Mouse (Mus musculus) limb, embryonic 11.5 days (tissue): ENCODE results near the gene 1700001P01Rik. TPM values are rescaled to one million over a fixed set of nuclear protein-coding genes. Genes with fewer than 3 reads are reported as not detected.
A peak's percentile ranks its signal among the peaks of the same experiment; 100 is the strongest.

Experiments used
- ATAC-seq: fragments of 200-750 bp; cut with Nextera tagmentation; 2 replicates; pipeline ENCODE4 v1.8.0; 2017; ENCODE audit warnings: low read depth; ENCODE audit not compliant: insufficient number of reproducible peaks, low FRiP score, low TSS enrichment
- DNase-seq: peaks from one replicate; pipeline ENCODE4 v3.0.0-alpha.2; 2015; ENCODE audit warnings: low spot score
- H3K27ac ChIP-seq: fragments of 300-500 bp; sonication (generic); replicated peaks from 2 replicates; pipeline ENCODE4 v1.5.1; 2014; ENCODE audit warnings: low read depth, mild to moderate bottlenecking, low read length
- H3K27me3 ChIP-seq: fragments of 300-500 bp; sonication (generic); 2 replicates; pipeline ENCODE4 v1.6.1; 2014; ENCODE audit warnings: mild to moderate bottlenecking, low read length, mixed read lengths; ENCODE audit not compliant: control insufficient read depth, insufficient read depth
- H3K36me3 ChIP-seq: fragments of 300-500 bp; sonication (generic); 2 replicates; pipeline ENCODE4 v1.6.1; 2014; ENCODE audit warnings: mild to moderate bottlenecking, low read length, moderate library complexity, mixed read lengths; ENCODE audit not compliant: control insufficient read depth, insufficient read depth
- H3K4me1 ChIP-seq: fragments of 300-500 bp; sonication (generic); 2 replicates; pipeline ENCODE4 v1.6.1; 2014; ENCODE audit warnings: low read length, mixed read lengths; ENCODE audit not compliant: control insufficient read depth, insufficient read depth
- H3K4me2 ChIP-seq: fragments of 300-500 bp; sonication (generic); 2 replicates; pipeline ENCODE4 v1.6.1; 2014; ENCODE audit warnings: low read depth, mild to moderate bottlenecking, moderate library complexity; ENCODE audit not compliant: severe bottlenecking
- H3K4me3 ChIP-seq: fragments of 300-500 bp; sonication (generic); 2 replicates; pipeline ENCODE4 v1.5.1; 2014; ENCODE audit warnings: low read depth, low read length
- H3K9ac ChIP-seq: fragments of 300-500 bp; sonication (generic); 2 replicates; pipeline ENCODE4 v1.6.1; 2014; ENCODE audit warnings: mild to moderate bottlenecking, low read length
- H3K9me3 ChIP-seq: fragments of 300-500 bp; sonication (generic); 2 replicates; pipeline ENCODE4 v1.6.1; 2016; ENCODE audit warnings: low read length; ENCODE audit not compliant: control insufficient read depth
- WGBS: fragments of 180-500 bp; shearing (Covaris S2); extraction: QIAGEN DNeasy Blood & Tissue Kit; methylation state at CpG from one replicate; pipeline ENCODE4 v1.1.7; 2014; 5-methylcytosine and 5-hydroxymethylcytosine counted together
- polyA plus RNA-seq: library from polyadenylated mRNA; unstranded; fragments of >200 nt; fragmentation: Nextera tagmentation; extraction: Ambion mirVana; gene quantifications from 2 replicates; pipeline ENCODE4 v1.2.1, GENCODE M21; 2014

The 1700001P01Rik gene
- polyA plus RNA-seq, 1 experiment from 2014 or later, result not detected

GRCm38 (mm10) chr11:97777129-97777529 lies 1.4 kb upstream of the 1700001P01Rik start:
- Histone ChIP-seq H3K4me1 (peaks cover 11% of the 10 kb centered on the region; the same call in 1 of the 2 replicates), H3K27me3 (no peaks in the 10 kb centered on the region), H3K27ac (no peak overlapping the region), H3K4me2 (no peak overlapping the region), H3K9ac (no peak overlapping the region), H3K9me3 (no peaks in the 10 kb centered on the region), H3K4me3 (no peak overlapping the region), H3K36me3 (peaks cover 38% of the 10 kb centered on the region)
- 39% methylated on average over 2 of the region's 2 CpGs for WGBS
- DNase-seq, result peak; percentile 40
- peak; percentile 20; the same call in 1 of the 2 replicates for ATAC-seq

DNA sequence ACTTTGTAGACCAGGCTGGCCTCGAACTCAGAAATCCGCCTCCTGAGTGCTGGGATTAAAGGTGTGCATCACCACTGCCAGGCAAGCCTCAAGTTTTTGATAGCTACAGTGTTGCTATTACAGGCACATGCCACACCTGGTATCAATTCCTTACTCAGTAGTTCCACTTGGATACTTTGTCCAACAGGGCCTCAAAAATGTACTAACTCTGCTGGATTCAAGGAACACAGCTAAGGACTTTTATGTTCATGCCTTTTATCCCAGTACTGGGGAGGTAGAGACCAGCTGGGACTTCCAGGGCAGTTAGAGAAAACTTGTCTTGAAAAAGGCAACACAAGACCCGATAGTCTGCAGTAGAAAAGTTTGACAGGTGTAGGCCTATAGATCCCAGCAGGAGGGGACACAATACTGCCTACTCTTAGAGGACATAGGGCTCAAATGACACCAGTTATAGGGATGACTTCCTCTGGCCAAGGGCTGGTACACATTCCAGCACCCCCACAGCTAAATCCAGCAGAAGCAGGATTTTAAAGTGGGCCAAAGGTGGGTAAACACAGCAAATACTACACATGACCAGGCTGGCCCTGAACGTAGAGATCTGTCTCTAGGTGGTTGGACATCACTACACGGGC lies 895 bp upstream of the 1700001P01Rik start:
- H3K27ac ChIP-seq, result no peak overlapping the region
- H3K4me3 ChIP-seq, result no peak overlapping the region
- DNase-seq (peak; percentile 24), ATAC-seq (peak; percentile 44; the same call in 1 of the 2 replicates)
- H3K4me2 ChIP-seq, result no peak overlapping the region
- H3K9ac ChIP-seq, result no peak overlapping the region
- WGBS, result 61% methylated on average over 5 of the region's 5 CpGs
- H3K9me3 ChIP-seq, result no peaks in the 10 kb centered on the region
- no peaks in the 10 kb centered on the region for H3K27me3 ChIP-seq
- peaks cover 11% of the 10 kb centered on the region; the same call in 1 of the 2 replicates for H3K4me1 ChIP-seq
- H3K36me3 ChIP-seq, result peaks cover 38% of the 10 kb centered on the region

GRCm38 (mm10) chr11:97775186-97775585 lies 532 bp downstream of the 1700001P01Rik start:
- Histone ChIP-seq H3K27ac (no peak overlapping the region), H3K4me1 (peaks cover 2% of the 10 kb centered on the region; the same call in 1 of the 2 replicates), H3K27me3 (no peaks in the 10 kb centered on the region), H3K9ac (no peak overlapping the region), H3K4me2 (no peak overlapping the region), H3K4me3 (no peak overlapping the region), H3K36me3 (peaks cover 32% of the 10 kb centered on the region), H3K9me3 (no peaks in the 10 kb centered on the region)
- WGBS, result 84% methylated on average over 13 of the region's 13 CpGs
- ATAC-seq, result no peak
- DNase-seq, result no peak

GRCm38 (mm10) chr11:97771410-97771809 lies 4.3 kb downstream of the 1700001P01Rik start:
- DNase-seq, result no peak
- Histone ChIP-seq H3K27ac (no peak overlapping the region), H3K9me3 (no peaks in the 10 kb centered on the region), H3K4me3 (no peak overlapping the region), H3K27me3 (no peaks in the 10 kb centered on the region), H3K4me2 (no peak overlapping the region), H3K36me3 (0 out of 2 replicates have a peak, but pooled peaks cover under 1% of the 10 kb centered on the region), H3K4me1 (no peaks in the 10 kb centered on the region), H3K9ac (no peak overlapping the region)
- 84% methylated on average over 14 of the region's 14 CpGs for WGBS
- ATAC-seq, result no peak

GRCm38 (mm10) chr11:97769704-97770103 lies 6.0 kb downstream of the 1700001P01Rik start:
- no peak for DNase-seq
- 0 out of 2 replicates have a peak, but pooled peaks cover 8% of the 10 kb centered on the region for H3K4me1 ChIP-seq
- H3K9ac ChIP-seq, result no peak overlapping the region
- no peaks in the 10 kb centered on the region for H3K27me3 ChIP-seq
- H3K4me2 ChIP-seq, result no peak overlapping the region
- H3K4me3 ChIP-seq, result no peak overlapping the region
- ATAC-seq, result no peak
- no peak overlapping the region for H3K27ac ChIP-seq
- no peaks in the 10 kb centered on the region for H3K36me3 ChIP-seq
- 41% methylated on average over 2 of the region's 2 CpGs for WGBS
- no peaks in the 10 kb centered on the region for H3K9me3 ChIP-seq

- H3K27ac ChIP-seq, result peak within 1 kb of the TSS; percentile 15
- H3K9me3 ChIP-seq, result no peaks in the 10 kb centered on the region
- H3K9ac ChIP-seq, result peak within 1 kb of the TSS; percentile 88
- 0 out of 2 replicates have a peak, but pooled peaks cover 8% of the 10 kb centered on the region for H3K4me1 ChIP-seq
- H3K4me2 ChIP-seq, result peak within 1 kb of the TSS; percentile 89
- ATAC-seq, result peak; percentile 86
- peak; percentile 97 for DNase-seq
- H3K4me3 ChIP-seq, result peak within 1 kb of the TSS; percentile 92
- WGBS, result 1% methylated on average over 38 of the region's 38 CpGs
- H3K27me3 ChIP-seq, result no peaks in the 10 kb centered on the region
- peaks cover 11% of the 10 kb centered on the region for H3K36me3 ChIP-seq
Measured at GRCm38 (mm10) chr11:97766154-97766881, 9.4 kb downstream of the 1700001P01Rik start, which contains the start of gene Cwc25. Gene Cwc25 (minus strand): TSS chr11:97766556.

DNA sequence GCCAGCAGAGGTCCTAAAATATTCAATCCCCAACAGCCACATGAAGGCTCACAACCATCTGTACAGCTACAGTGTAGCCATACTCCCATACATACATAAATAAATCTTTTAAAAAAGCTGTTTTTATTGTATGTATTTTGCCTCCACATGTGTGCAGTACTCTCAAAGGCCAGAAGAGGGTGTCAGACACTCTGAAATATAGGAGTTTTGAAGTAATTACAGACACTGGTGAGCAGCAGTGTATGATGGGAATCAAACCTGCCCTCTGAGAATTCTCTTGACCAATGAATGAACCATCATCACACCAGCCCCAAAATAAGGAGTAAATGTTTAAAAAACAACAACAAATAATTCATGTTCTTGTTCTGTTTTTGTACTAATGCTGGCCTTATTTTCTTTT lies 14.1 kb downstream of the 1700001P01Rik start:
- H3K9ac ChIP-seq, result no peak overlapping the region
- H3K27me3 ChIP-seq, result no peaks in the 10 kb centered on the region
- DNase-seq, result no peak
- 0 out of 2 replicates have a peak, but pooled peaks cover 8% of the 10 kb centered on the region for H3K4me1 ChIP-seq
- ATAC-seq, result no peak
- no peak overlapping the region for H3K4me2 ChIP-seq
- H3K27ac ChIP-seq, result no peak overlapping the region
- no peak overlapping the region for H3K4me3 ChIP-seq
- H3K36me3 ChIP-seq, result peaks cover 11% of the 10 kb centered on the region
- H3K9me3 ChIP-seq, result no peaks in the 10 kb centered on the region

- Histone ChIP-seq H3K9ac (no peak overlapping the region), H3K4me2 (no peak overlapping the region), H3K4me1 (no peaks in the 10 kb centered on the region), H3K9me3 (no peaks in the 10 kb centered on the region), H3K27ac (no peak overlapping the region), H3K4me3 (no peak overlapping the region), H3K36me3 (peaks cover 16% of the 10 kb centered on the region), H3K27me3 (no peaks in the 10 kb centered on the region)
- DNase-seq, result no peak
- WGBS, result 84% methylated on average over 6 of the region's 6 CpGs
- ATAC-seq, result no peak
Measured at GRCm38 (mm10) chr11:97758942-97759341, 16.8 kb downstream of the 1700001P01Rik start.
